Mouse (Mus musculus) liver, embryonic 14.5 days (tissue): Measurements from ENCODE around the gene Dennd5a.

Experiments used
- CTCF ChIP-seq: IDR thresholded peaks from 2 replicates; pipeline ENCODE4 v1.5.1; 2016; ENCODE audit warnings: antibody characterized with exemption, low read depth, control low read depth
- EP300 ChIP-seq: IDR thresholded peaks from 2 replicates; pipeline ENCODE4 v1.6.1; 2016; ENCODE audit warnings: antibody characterized with exemption, low read depth

- TF ChIP-seq CTCF (no peak), EP300 (peak; percentile 84)
These were observed 107.5 kb downstream of the Dennd5a start for GRCm38 (mm10) chr7:109852752-109853212.
